Mouse (Mus musculus) small intestine, adult 2 months (tissue): ENCODE data around the gene Rnf168.

ENCODE experiments used
- CTCF ChIP-seq: fragments of 200-500 bp; IDR thresholded peaks from 2 replicates; pipeline ENCODE4 v1.5.1; 2012; ENCODE audit warnings: low read depth, mild to moderate bottlenecking, control low read depth, inconsistent platforms, low read length, moderate library complexity, mixed read lengths; ENCODE audit not compliant: insufficient replicate concordance, insufficient read length; ENCODE audit errors: extremely low read depth
- POLR2A ChIP-seq: fragments of 200-500 bp; IDR thresholded peaks from 2 replicates; pipeline ENCODE4 v1.6.1; 2012; ENCODE audit warnings: low read depth, mild to moderate bottlenecking, control low read depth, inconsistent platforms, low read length, moderate library complexity

DNA sequence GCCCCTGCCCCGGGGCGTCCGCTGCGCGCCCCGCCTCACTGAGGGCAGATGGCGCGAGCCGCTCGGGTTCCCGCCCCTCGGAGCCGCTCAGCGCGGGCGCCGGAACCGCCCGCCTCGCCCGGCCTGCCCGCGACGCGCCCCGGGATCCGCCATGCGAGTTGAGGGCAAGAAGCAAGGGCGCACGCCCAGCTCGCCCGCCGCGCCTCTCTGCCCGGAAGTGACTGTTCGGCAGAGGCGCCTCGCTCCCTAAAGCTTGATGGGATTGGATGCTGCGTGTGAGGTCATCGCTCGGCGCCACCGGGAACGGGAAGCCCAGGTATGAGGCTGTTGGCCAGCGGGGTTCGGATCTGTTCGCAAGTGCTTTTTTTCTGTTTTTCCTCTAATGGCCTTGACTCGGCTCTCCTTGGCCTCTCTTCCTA lies 30.3 kb upstream of the Rnf168 start, which contains the start of the genes Fbxo45 and Wdr53:
- peak; percentile 70; the same call in 1 of the 2 replicates for TF ChIP-seq POLR2A
- no peak for TF ChIP-seq CTCF
